Mouse (Mus musculus) liver, embryonic 14.5 days (tissue): ENCODE data around the gene Olfm2. TPM values are rescaled to one million over a fixed set of nuclear protein-coding genes. Genes with fewer than 3 reads are reported as not detected.

Source experiments
- ATAC-seq: fragments of 200-750 bp; cut with Nextera tagmentation; 2 replicates; pipeline ENCODE4 v1.8.0; 2017; ENCODE audit warnings: moderate number of reproducible peaks, mild to moderate bottlenecking, moderate library complexity; ENCODE audit not compliant: insufficient read depth
- DNase-seq, 3 experiments: peaks; one replicate each; pipeline ENCODE4 v3.0.0-alpha.2; 2012 to 2013; ENCODE audit warnings: low read depth in 3 of 3, low spot score in 3 of 3
- H3K27ac ChIP-seq: fragments of 300-500 bp; sonication (generic); 2 replicates; pipeline ENCODE4 v1.5.1; 2014; ENCODE audit warnings: moderate library complexity, mild to moderate bottlenecking, control low read depth, inconsistent platforms
- H3K27me3 ChIP-seq: fragments of 300-500 bp; sonication (generic); 2 replicates; pipeline ENCODE4 v1.6.1; 2014; ENCODE audit warnings: mild to moderate bottlenecking, low read length, moderate library complexity; ENCODE audit not compliant: control insufficient read depth, insufficient read depth
- H3K36me3 ChIP-seq: fragments of 300-500 bp; sonication (generic); replicated peaks from 2 replicates; pipeline ENCODE4 v1.6.1; 2014; ENCODE audit warnings: low read depth; ENCODE audit not compliant: control insufficient read depth, insufficient read depth
- H3K4me1 ChIP-seq, 2 experiments: fragments of 200-500 bp in 1 of 2; fragments of 300-500 bp in 1 of 2; sonication (generic) in 1 of 2; replicated peaks; 2 replicates each; pipeline ENCODE4 v1.6.1; 2012 to 2014; ENCODE audit warnings: antibody characterized with exemption in 1 of 2, inconsistent platforms in 1 of 2, low read length in 1 of 2; ENCODE audit not compliant: control insufficient read depth in 2 of 2, insufficient read depth in 2 of 2
- H3K4me2 ChIP-seq: fragments of 300-500 bp; sonication (generic); 2 replicates; pipeline ENCODE4 v1.6.1; 2014; ENCODE audit warnings: low read depth, mild to moderate bottlenecking, control low read depth, moderate library complexity
- H3K4me3 ChIP-seq, 2 experiments: fragments of 200-500 bp in 1 of 2; fragments of 300-500 bp in 1 of 2; sonication (generic) in 1 of 2; 2 replicates each; pipeline ENCODE4 v1.5.1; 2012 to 2014; ENCODE audit warnings: low read depth in 2 of 2, low read length in 2 of 2, mild to moderate bottlenecking in 2 of 2, control low read depth in 1 of 2, inconsistent platforms in 1 of 2, moderate library complexity in 1 of 2; ENCODE audit not compliant: insufficient read depth in 1 of 2
- H3K9ac ChIP-seq: fragments of 300-500 bp; sonication (generic); replicated peaks from 2 replicates; pipeline ENCODE4 v1.6.1; 2014; ENCODE audit warnings: mild to moderate bottlenecking, control low read depth, moderate library complexity
- H3K9me3 ChIP-seq: fragments of 300-500 bp; sonication (generic); 2 replicates; pipeline ENCODE4 v1.6.1; 2016; ENCODE audit warnings: low read length, mixed read lengths; ENCODE audit not compliant: control insufficient read depth
- CTCF ChIP-seq: IDR thresholded peaks from 2 replicates; pipeline ENCODE4 v1.5.1; 2016; ENCODE audit warnings: antibody characterized with exemption, low read depth, control low read depth
- EP300 ChIP-seq: IDR thresholded peaks from 2 replicates; pipeline ENCODE4 v1.6.1; 2016; ENCODE audit warnings: antibody characterized with exemption, low read depth
- WGBS: fragments of 180-500 bp; shearing (Covaris S2); extraction: QIAGEN DNeasy Blood & Tissue Kit; methylation state at CpG from one replicate; pipeline ENCODE4 v1.1.7; 2014; ENCODE audit not compliant: insufficient replicate concordance; 5-methylcytosine and 5-hydroxymethylcytosine counted together
- polyA plus RNA-seq, 2 experiments: library from polyadenylated mRNA; depleted of rRNA in 1 of 2; stranded (reverse) in 1 of 2; unstranded in 1 of 2; fragments of >200 nt; fragmentation: Nextera tagmentation in 1 of 2; extraction: Ambion mirVana in 1 of 2; gene quantifications; 2 replicates each; pipeline versions ENCODE4 v1.2.1 to v1.2.3; 2012 to 2014

Gene Olfm2
- polyA plus RNA-seq, 2 experiments = 0.06 to 0.10 TPM

DNA sequence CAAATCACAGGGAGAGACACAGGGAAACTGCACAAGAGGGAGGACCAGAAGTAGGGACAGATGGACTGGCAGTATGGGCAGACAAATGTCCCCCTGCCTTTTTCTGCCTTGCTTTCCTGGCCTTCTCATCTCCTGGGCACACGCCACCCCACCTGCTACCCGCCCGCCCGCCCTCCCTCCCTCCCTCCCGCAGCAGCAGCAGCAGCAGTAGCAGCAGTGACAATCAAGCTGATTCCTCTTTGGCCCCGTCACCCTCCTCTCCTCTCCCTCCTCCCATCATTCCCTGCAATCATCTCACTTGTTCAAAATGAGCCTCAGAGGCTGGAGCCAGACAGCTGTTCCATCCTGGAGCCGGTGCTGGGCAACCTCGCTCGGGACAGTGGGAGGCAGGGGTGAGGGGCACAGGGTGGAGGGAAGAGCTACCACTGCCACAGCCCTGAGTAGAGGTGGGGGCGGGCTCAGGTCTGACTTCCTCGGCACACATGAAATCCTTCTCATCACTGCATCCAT lies 32.6 kb downstream of the Olfm2 start:
- 51% methylated on average over 10 of the region's 11 CpGs for WGBS
- H3K27me3 ChIP-seq = no peaks in the 10 kb centered on the region
- H3K4me2 ChIP-seq = no peak overlapping the region
- no peaks in the 10 kb centered on the region for H3K9me3 ChIP-seq
- no peak overlapping the region for H3K27ac ChIP-seq
- H3K36me3 ChIP-seq = no peaks in the 10 kb centered on the region
- ATAC-seq = no peak
- H3K4me3 ChIP-seq = no peak overlapping the region
- no peak overlapping the region for H3K9ac ChIP-seq
- DNase-seq = no peak
- no peaks in the 10 kb centered on the region for H3K4me1 ChIP-seq
- TF ChIP-seq EP300 = no peak
- no peak for TF ChIP-seq CTCF

DNA sequence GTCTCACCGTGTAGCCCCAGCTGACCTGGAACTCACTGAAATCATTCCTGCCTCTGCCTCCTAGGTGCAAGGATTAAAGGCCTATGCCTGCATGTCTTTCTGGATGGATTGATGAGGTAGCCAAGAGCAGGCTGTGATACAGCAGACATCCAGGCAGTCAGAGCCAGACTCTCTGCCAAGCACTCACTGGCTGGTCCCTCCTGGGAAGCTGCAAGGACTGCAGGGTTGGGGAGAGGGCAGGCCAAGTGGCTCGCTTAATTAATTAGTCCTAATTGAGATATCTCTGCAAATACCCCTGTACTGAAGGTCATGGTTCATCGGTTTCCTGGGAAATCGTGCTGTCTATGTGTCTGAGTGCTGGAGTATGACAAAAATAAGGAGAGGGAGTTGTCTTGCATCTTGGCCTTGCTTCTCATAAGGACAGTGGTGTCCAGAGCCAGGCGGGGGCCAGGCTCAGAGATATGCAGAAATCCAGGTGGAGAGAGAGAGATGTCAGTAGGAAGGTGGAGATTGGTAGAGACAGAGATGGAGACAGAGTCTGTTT lies 33.1 kb downstream of the Olfm2 start:
- Histone ChIP-seq H3K9ac (no peak overlapping the region), H3K9me3 (no peaks in the 10 kb centered on the region), H3K27me3 (no peaks in the 10 kb centered on the region), H3K27ac (no peak overlapping the region), H3K4me1 (no peaks in the 10 kb centered on the region), H3K36me3 (no peaks in the 10 kb centered on the region), H3K4me2 (no peak overlapping the region), H3K4me3 (no peak overlapping the region)
- TF ChIP-seq EP300 = no peak
- TF ChIP-seq CTCF = no peak
- no peak for DNase-seq
- ATAC-seq = no peak
- 58% methylated on average over 5 of the region's 5 CpGs for WGBS

DNA sequence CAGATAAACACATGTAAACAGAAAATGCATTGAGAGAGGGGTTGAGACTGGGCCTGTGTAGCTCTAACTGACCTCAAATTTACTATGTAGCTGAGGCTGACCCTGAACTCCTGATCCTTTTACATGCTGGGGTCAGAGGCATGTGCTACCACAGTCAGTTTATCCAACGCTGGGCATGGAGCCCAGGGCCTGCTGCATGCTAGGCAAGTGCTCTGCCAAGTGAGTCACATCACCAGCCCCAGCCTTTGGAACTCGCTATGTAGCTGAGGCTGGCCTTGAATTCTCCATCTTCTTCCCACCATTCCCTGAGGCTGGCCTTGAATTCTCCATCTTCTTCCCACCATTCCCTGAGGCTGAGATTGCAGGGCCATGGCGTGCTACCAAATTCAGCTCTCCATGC lies 35.7 kb downstream of the Olfm2 start:
- Histone ChIP-seq H3K36me3 (no peaks in the 10 kb centered on the region), H3K4me3 (no peak overlapping the region), H3K9me3 (no peaks in the 10 kb centered on the region), H3K4me1 (no peaks in the 10 kb centered on the region), H3K27ac (no peak overlapping the region), H3K9ac (no peak overlapping the region), H3K27me3 (no peaks in the 10 kb centered on the region), H3K4me2 (no peak overlapping the region)
- DNase-seq (no peak), ATAC-seq (no peak)
- TF ChIP-seq EP300 (no peak), CTCF (no peak)
- 34% methylated on average over 3 of the region's 3 CpGs for WGBS

DNA sequence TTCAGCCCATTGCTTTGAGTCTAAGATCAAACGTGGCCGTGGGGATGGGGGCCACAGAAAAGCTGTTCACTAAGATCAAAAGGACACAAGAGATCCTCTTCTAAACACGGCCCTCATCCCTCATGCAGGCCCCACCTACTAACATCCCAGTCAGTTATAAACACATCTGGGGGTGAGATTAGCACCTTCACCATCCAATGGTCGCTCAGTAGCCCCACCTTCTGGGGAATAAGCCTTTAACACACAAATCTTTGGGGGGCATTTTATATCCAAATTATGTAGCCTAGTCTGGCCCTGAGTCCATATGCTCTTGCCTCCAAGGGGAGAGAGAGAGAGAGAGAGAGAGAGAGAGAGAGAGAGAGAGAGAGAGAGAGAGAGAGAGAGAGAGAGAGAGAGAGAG lies 40.2 kb downstream of the Olfm2 start:
- Histone ChIP-seq H3K4me3 (no peak overlapping the region), H3K36me3 (no peaks in the 10 kb centered on the region), H3K9me3 (no peaks in the 10 kb centered on the region), H3K4me2 (no peak overlapping the region), H3K9ac (no peak overlapping the region), H3K27me3 (no peaks in the 10 kb centered on the region), H3K27ac (no peak overlapping the region), H3K4me1 (no peaks in the 10 kb centered on the region)
- ATAC-seq = no peak
- no peak for DNase-seq
- 23% methylated on average over 4 of the region's 4 CpGs for WGBS
- TF ChIP-seq CTCF (no peak), EP300 (no peak)

DNA sequence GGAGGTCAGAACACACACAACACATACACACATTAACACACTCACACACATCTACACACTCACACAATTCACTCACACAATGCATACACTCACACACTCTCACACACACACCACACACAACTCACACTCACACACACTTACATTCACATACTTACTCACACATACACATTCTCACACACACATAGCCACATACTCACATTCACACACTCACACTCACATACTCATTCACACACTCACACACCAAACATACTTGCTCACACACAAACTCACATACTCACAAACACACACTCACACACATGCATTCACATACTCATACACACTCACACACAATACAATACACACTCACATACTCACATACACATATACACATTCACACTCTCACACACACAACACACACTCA lies 40.7 kb downstream of the Olfm2 start:
- no peaks in the 10 kb centered on the region for H3K4me1 ChIP-seq
- H3K27me3 ChIP-seq = no peaks in the 10 kb centered on the region
- no peaks in the 10 kb centered on the region for H3K9me3 ChIP-seq
- H3K4me3 ChIP-seq = no peak overlapping the region
- no peak overlapping the region for H3K4me2 ChIP-seq
- no peak for DNase-seq
- no peak for ATAC-seq
- H3K36me3 ChIP-seq = no peaks in the 10 kb centered on the region
- TF ChIP-seq CTCF (no peak), EP300 (no peak)
- H3K9ac ChIP-seq = no peak overlapping the region
- H3K27ac ChIP-seq = no peak overlapping the region
